Mouse (Mus musculus): ENCODE data around the gene Syt17.

Gene Syt17

DNA sequence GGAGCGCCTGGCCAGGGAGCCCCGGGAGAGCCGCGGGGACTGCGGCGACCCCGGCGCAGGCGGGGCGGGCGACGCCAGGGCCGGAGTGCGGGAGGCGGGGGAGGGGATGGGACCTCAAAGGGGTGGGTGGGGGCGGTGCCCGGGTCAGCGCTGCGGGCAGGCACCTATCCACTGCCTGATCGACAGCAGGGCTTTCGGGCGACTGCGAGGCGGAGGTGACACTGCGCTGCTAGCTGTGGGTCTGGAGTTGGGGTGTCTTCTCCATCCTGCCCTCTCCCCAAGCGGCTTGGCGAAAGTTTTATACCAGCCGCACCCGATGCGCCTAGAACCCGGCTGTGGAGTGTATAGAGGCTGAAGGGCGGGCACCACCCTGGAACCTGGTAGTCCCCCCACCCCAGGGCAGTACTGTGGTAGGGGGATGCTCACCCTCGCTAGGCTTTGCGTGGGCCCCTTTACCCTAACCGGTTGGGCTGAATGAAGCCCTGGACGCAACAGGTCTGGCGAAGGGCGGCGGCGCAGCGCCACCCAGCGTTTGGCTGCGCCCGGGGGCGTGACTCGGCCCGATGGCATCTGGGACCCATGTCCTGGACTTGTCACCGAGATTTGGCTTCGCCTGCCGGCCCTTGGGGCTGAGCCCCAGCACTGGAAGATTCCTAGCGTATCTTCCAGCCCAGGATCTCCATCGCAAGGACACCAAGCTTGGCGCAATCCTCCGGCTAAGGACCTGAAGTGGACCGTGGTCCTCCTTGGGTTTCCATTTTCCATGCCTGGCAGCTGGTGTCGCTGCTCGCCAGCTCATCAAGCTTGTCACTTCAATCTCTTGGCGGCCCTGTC lies at the start of gene Syt17:
Gene Syt17 (minus strand): TSS at position 89 of the 834 bp plus-strand sequence.
- DNase-seq: peak; percentile 61 to 79

- DNase-seq: no peak
Observed at GRCm38 (mm10) chr7:118494892-118495579, 47.0 kb upstream of the Syt17 start.

- no peak for DNase-seq
Observed at GRCm38 (mm10) chr7:118493892-118494291, 45.9 kb upstream of the Syt17 start.

GRCm38 (mm10) chr7:118491431-118492147 lies 43.6 kb upstream of the Syt17 start, which contains the start of gene Itpripl2:
Itpripl2 (minus strand) TSS chr7:118491975.
- peak; percentile 81 to 86 for DNase-seq

DNA sequence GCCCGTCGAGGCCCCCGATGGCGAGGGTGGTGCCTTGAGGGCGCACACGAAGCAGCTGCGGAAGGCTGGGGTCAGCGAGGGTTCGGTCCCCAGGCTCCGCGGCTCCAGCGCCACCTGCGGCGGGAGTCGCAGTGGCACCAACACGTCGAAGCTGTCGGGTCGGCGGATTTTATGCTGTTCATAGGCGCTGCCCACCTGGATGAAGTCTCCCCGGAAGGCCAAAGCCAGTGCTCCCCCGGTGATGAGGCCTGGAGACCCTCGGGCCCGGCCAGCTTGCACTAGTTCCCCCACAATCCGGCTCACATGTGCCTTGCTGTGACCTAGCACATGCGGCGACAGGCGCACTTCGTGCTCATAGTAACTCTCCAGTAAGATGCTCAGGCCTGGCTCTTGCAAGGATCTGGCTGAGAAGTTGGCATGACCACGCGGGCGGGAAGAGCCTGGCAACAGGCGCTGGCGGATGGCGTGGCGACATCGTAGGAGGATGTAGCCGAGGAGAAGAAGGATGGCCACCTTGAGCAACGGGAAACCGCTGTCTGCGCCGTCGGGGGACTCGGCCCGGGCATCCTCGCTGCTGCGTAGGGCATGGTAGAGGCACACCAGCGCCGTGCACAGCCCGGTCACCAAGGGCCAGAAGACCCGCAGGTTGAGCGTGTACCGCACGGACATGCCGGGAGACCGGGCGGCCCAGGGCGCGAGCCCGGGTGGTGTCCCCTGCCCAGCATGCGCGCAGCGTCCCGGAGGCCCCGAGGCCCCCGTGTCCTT lies 42.8 kb upstream of the Syt17 start:
- peak in 1 of 2 experiments; percentile 47 for DNase-seq

- peak in 1 of 2 experiments; percentile 22 for DNase-seq
Observed at GRCm38 (mm10) chr7:118489706-118490665, 42.0 kb upstream of the Syt17 start.

DNA sequence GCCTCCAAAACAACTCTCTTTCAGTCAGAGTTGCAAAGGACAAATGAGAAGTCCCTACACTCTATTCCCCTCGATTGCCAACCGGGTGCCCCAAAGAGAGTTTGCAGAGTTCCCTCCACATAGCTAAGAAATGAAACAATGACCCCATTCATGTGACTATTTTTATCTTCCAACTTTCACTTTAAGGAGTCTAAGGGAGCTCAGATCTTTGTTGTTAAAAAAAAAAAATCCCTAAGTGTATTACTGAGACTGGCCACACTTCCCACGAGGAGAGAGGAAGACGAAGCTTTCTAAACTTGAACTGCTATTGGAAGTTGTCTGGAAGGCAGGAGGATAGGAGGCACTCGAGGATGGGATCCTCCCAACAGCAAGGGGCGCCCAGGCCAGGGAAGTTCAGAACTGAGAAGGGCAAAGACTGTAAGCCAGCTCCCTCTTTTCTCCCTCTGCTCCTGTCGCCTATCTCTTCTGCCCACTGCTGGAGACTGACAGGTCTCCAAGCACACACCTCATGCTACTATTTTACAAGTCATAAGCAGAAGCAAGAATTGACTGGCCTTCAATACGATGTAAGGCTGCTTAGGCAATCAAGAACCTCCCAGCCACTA lies 40.1 kb upstream of the Syt17 start:
- DNase-seq: no peak

- no peak for DNase-seq
Observed at GRCm38 (mm10) chr7:118486917-118487316, 38.9 kb upstream of the Syt17 start.

GRCm38 (mm10) chr7:118483996-118484395 lies 36.0 kb upstream of the Syt17 start:
- DNase-seq: no peak

GRCm38 (mm10) chr7:118482001-118482400 lies 34.0 kb upstream of the Syt17 start:
- DNase-seq: no peak

GRCm38 (mm10) chr7:118481047-118481810 lies 33.2 kb upstream of the Syt17 start:
- DNase-seq: no peak

DNA sequence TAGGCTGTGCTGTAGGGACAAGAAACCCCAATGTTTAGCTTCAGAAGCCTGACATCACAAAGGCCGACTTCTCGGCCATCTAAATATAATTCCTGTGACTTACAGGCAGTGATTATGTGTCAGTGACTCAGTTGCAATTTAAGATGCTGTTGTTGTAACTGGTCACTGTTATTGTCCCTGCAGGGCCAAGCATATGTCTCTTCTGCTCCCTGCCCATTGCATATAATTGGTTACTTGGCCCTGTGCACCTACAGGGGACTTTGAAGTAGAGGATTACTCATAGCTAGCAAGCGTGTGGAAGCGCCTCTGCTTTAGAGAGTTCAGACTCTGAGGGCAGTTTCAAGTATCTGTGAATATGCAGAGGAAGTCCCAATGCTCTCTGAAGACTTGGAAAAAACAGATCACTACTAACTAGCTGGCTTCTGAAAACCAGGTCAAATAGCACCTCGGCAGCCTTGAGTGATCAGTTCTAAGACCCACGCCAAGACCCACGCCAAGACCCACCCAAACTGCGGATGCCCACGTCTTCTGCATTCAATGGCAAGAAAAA lies 32.2 kb upstream of the Syt17 start:
- DNase-seq: no peak

DNA sequence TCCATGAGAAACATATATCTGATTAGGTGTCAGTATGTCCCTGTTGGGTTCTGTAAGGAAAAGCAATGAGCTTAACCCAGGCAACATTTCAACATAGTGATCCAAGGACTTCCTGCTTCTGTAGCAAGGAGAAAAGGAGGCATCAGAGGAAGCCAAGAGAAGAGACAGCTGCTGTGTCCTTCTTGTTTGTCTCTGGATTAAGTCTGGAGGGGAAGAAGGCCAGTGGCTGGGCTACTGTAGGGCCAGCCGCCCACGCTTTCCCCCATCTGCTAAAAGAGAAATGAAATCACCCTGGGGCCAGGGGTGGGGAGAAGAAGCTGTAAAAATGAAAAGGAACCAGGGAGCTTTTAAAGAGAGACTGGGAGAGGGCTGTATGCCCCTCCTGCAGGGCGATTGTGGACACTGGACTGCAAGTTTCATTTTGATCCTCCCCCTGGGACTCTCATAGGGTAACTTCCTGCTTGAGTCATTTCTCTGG lies 30.9 kb upstream of the Syt17 start:
- peak; percentile 57 to 67 for DNase-seq

- DNase-seq: no peak
Observed at GRCm38 (mm10) chr7:118476428-118476827, 28.4 kb upstream of the Syt17 start.

- peak; percentile 25 to 37 for DNase-seq
Observed at GRCm38 (mm10) chr7:118475008-118475705, 27.1 kb upstream of the Syt17 start.

DNA sequence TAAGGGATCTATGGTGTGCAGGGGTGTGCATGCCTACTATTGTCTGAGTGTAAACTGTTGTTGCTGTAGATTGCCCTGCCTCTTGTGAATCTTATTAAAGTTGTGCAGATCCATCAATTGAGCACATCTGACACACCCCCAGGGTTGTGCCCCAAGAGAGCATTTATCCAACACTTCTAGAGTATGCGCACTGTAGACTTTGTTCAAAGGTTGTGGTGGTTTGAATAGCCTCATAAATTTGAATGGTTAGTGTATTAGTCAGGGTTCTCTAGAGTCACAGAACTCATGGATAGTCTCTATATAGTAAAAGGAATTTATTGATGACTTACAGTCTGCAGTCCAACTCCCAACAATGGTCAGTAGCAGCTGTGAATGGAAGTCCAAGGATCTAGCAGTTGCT lies 24.9 kb upstream of the Syt17 start:
- no peak for DNase-seq

DNA sequence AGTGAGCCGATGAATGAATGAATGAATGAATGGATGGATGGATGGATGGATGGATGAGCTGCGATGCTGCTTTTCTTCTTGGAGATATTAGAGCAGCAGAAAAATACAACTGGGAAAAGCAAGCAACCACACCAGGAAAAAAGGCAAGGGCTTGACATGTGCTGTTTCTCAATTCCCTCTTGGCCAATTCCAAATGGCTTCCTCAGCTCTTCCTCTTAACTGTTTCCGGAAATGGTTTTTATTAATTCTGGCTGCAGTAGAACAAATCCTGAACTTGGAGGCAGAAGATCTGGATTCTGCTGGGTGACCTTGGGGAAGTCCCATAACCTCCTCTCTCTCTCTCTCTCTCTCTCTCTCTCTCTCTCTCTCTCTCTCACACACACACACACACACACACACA lies 20.0 kb upstream of the Syt17 start:
- no peak for DNase-seq

- DNase-seq: no peak
Observed at GRCm38 (mm10) chr7:118464432-118464831, 16.4 kb upstream of the Syt17 start.
